Mouse (Mus musculus): ENCODE data around the gene Coq8b. TPM values are rescaled to one million over a fixed set of nuclear protein-coding genes. Genes with fewer than 3 reads are reported as not detected.

Coq8b gene
- 10 to 100 TPM; 26.9 to 29.5 TPM for total RNA-seq (2021)
- long read RNA-seq, transcript Coq8b-201 (15 exons, 2,181 nt) = major isoform, 22 of 34 reads
- long read RNA-seq, partial matches to known transcripts = 1 of 34 reads
- long read RNA-seq, other reads (novel, unspliced or antisense) = 8 of 34 reads

- DNase-seq (ENCODE audit: low spot score in 2 of 2) = peak; percentile 89 to 91
Measured at GRCm38 (mm10) chr7:27232781-27233281, at the start of gene Coq8b. Coq8b (plus strand) TSS chr7:27233023.

GRCm38 (mm10) chr7:27184964-27185363 lies 47.9 kb upstream of the Coq8b start:
- DNase-seq (ENCODE audit: low spot score in 2 of 2) = peak in 1 of 2 experiments; percentile 45

GRCm38 (mm10) chr7:27185986-27186385 lies 46.8 kb upstream of the Coq8b start:
- no peak for DNase-seq (ENCODE audit: low spot score in 2 of 2)

- no peak for DNase-seq (ENCODE audit: low spot score in 2 of 2)
Measured at GRCm38 (mm10) chr7:27189271-27189931, 43.4 kb upstream of the Coq8b start.

- no peak for DNase-seq (ENCODE audit: low spot score in 2 of 2)
Measured at GRCm38 (mm10) chr7:27192434-27192833, 40.4 kb upstream of the Coq8b start.

- no peak for DNase-seq (ENCODE audit: low spot score in 2 of 2)
Measured at GRCm38 (mm10) chr7:27193731-27194130, 39.1 kb upstream of the Coq8b start.

- peak; percentile 93 to 94 for DNase-seq (ENCODE audit: low spot score in 2 of 2)
Measured at GRCm38 (mm10) chr7:27195681-27196611, 36.9 kb upstream of the Coq8b start, which contains the start of the genes BC024978 and Snrpa. BC024978 (plus strand) TSS chr7:27195781. Snrpa (minus strand) TSS chr7:27196271.

GRCm38 (mm10) chr7:27197136-27197535 lies 35.7 kb upstream of the Coq8b start:
- DNase-seq (ENCODE audit: low spot score in 2 of 2) = no peak

- DNase-seq (ENCODE audit: low spot score in 2 of 2) = no peak
Measured at GRCm38 (mm10) chr7:27197634-27198033, 35.2 kb upstream of the Coq8b start.

- DNase-seq (ENCODE audit: low spot score in 2 of 2) = no peak
Measured at GRCm38 (mm10) chr7:27198355-27198754, 34.5 kb upstream of the Coq8b start.

GRCm38 (mm10) chr7:27198779-27199178 lies 34.0 kb upstream of the Coq8b start:
- no peak for DNase-seq (ENCODE audit: low spot score in 2 of 2)

GRCm38 (mm10) chr7:27203730-27204449 lies 28.9 kb upstream of the Coq8b start:
- DNase-seq (ENCODE audit: low spot score in 2 of 2) = no peak

- DNase-seq (ENCODE audit: low spot score in 2 of 2) = no peak
Measured at GRCm38 (mm10) chr7:27212626-27213025, 20.2 kb upstream of the Coq8b start.

GRCm38 (mm10) chr7:27218586-27218985 lies 14.2 kb upstream of the Coq8b start:
- DNase-seq (ENCODE audit: low spot score in 2 of 2) = no peak

- no peak for DNase-seq (ENCODE audit: low spot score in 2 of 2)
Measured at GRCm38 (mm10) chr7:27219937-27220336, 12.9 kb upstream of the Coq8b start.

- no peak for DNase-seq (ENCODE audit: low spot score in 2 of 2)
Measured at GRCm38 (mm10) chr7:27221939-27222338, 10.9 kb upstream of the Coq8b start.

GRCm38 (mm10) chr7:27222538-27222937 lies 10.3 kb upstream of the Coq8b start:
- no peak for DNase-seq (ENCODE audit: low spot score in 2 of 2)

- DNase-seq (ENCODE audit: low spot score in 2 of 2) = peak in 1 of 2 experiments; percentile 30
Measured at GRCm38 (mm10) chr7:27224877-27225575, 7.8 kb upstream of the Coq8b start.

GRCm38 (mm10) chr7:27227276-27227675 lies 5.5 kb upstream of the Coq8b start:
- DNase-seq (ENCODE audit: low spot score in 2 of 2) = no peak

- DNase-seq (ENCODE audit: low spot score in 2 of 2) = no peak
Measured at GRCm38 (mm10) chr7:27227676-27228075, 5.1 kb upstream of the Coq8b start.
